8 mouse cellular contexts compared by ENCODE assay signal in the genomic region with DNA sequence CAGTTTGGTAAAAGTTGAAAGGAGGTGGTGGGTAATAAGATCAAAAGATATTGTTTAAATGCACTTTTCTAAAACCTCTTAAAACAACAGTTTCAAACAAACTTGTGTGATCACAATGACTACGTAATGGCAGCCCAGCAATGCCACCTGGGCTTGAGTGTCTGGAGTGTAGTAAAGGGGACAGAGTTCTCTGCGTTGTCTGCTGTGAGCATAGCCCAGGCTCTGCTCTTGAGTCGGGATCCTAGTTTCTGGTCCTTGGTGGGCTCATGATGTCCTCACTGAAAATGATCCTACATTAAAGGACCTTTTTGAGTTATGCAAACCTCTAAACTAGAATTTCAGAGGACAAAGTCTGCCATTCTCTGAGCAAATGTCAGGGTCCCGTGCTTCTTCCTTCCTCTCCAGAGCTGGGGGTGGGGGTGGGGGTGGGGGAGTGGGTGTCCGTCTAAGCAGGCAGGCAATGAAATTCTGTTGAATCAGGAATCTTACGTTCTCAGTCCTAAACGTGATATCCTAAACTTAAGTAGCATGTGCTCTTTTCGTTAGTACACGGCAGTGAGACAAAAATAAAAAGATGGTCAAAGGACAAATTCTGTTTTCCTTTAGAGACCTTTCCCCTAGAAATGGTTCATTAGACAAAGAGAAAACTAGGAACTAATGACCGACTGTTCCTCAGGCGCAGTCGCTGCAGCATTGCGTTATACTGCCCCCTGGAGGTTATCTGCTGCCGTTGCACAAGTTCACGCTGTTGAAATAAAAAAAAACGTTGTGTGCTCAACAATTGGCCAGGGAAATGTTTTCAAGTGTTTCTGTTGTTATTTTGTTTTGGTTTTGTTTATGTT. TPM values are rescaled to one million over a fixed set of nuclear protein-coding genes. Genes with fewer than 3 reads are reported as not detected.
A peak's percentile ranks its signal among the peaks of the same experiment; 100 is the strongest.
DNase-seq lines count a peak whose midpoint lies in the region; ATAC-seq and TF ChIP-seq lines count a peak whose summit lies in the region.

No protein-coding gene starts in this region.

- WGBS in heart, embryonic 15.5 days, result 5% methylated on average over 16 of the region's 16 CpGs
- WGBS in kidney, postnatal 0 days, result 6% methylated on average over 16 of the region's 16 CpGs
- 9% methylated on average over 16 of the region's 16 CpGs for WGBS in neural tube, embryonic 14.5 days

- no peaks in the 10 kb centered on the region for H3K4me1 ChIP-seq in ES-E14 (ENCODE audit: control insufficient read depth in 2 of 2, insufficient read depth in 2 of 2, low read length in 2 of 2, poor library complexity in 1 of 2)
- 0 out of 2 replicates have a peak, but pooled peaks cover 3% of the 10 kb centered on the region for H3K4me1 ChIP-seq in heart, embryonic 15.5 days (replicated peaks)
- no peaks in the 10 kb centered on the region; the same call in 1 of the 2 replicates for H3K4me1 ChIP-seq in kidney, postnatal 0 days (replicated peaks; ENCODE audit: insufficient read depth, low read length)
- H3K4me1 ChIP-seq in neural tube, embryonic 14.5 days (ENCODE audit: control insufficient read depth, insufficient read depth, low read length), result no peaks in the 10 kb centered on the region

- TF ChIP-seq CTCF in kidney, postnatal 0 days (IDR thresholded peaks at IDR 0.05; ENCODE audit: low read depth), result peak; percentile 98

- no peaks in the 10 kb centered on the region for H3K27me3 ChIP-seq in heart, embryonic 15.5 days
- no peaks in the 10 kb centered on the region for H3K27me3 ChIP-seq in kidney, postnatal 0 days (ENCODE audit: insufficient read depth, low read length)
- no peaks in the 10 kb centered on the region for H3K27me3 ChIP-seq in neural tube, embryonic 14.5 days (ENCODE audit: control insufficient read depth, insufficient read depth, low read length)

- peak; percentile 50 for DNase-seq in ES-E14 (ENCODE audit: low read depth, low spot score)
- DNase-seq in adrenal gland, adult 8-10 months, result peak; percentile 13
- DNase-seq in embryo, embryonic 11 days, result peak; percentile 84
- peak; percentile 92 for DNase-seq in kidney, postnatal 0 days (ENCODE audit: low spot score)
- DNase-seq in lung, adult 18-20 months, result peak; percentile 23 to 39

- no peak overlapping the region for H3K4me3 ChIP-seq in ES-E14 (ENCODE audit: insufficient read depth in 1 of 2, low read depth in 1 of 2, low read length in 2 of 2, poor library complexity in 1 of 2, severe bottlenecking in 1 of 2)
- peak overlapping the region; percentile 44 for H3K4me3 ChIP-seq in heart, embryonic 15.5 days
- H3K4me3 ChIP-seq in kidney, postnatal 0 days (replicated peaks; ENCODE audit: low read depth, low read length), result 0 out of 2 replicates have a peak overlapping the region, but pooled peaks have one; percentile 16
- peak overlapping the region; percentile 15; the same call in 1 of the 2 replicates for H3K4me3 ChIP-seq in neural tube, embryonic 14.5 days (ENCODE audit: low read depth, low read length)

- peak overlapping the region; percentile 60 for H3K4me2 ChIP-seq in heart, embryonic 15.5 days
- peak overlapping the region; percentile 50 for H3K4me2 ChIP-seq in kidney, postnatal 0 days (ENCODE audit: low read length)
- H3K4me2 ChIP-seq in neural tube, embryonic 14.5 days (ENCODE audit: low read depth, low read length), result peak overlapping the region; percentile 44

- H3K36me3 ChIP-seq in ES-E14 (ENCODE audit: control insufficient read depth, insufficient read depth, low read length, poor library complexity, severe bottlenecking), result no peaks in the 10 kb centered on the region
- H3K36me3 ChIP-seq in heart, embryonic 15.5 days, result no peaks in the 10 kb centered on the region
- H3K36me3 ChIP-seq in kidney, postnatal 0 days (ENCODE audit: insufficient read depth, low read length), result no peaks in the 10 kb centered on the region
- H3K36me3 ChIP-seq in neural tube, embryonic 14.5 days (ENCODE audit: control insufficient read depth, insufficient read depth, low read length), result no peaks in the 10 kb centered on the region

- ATAC-seq in heart, embryonic 15.5 days (replicated peaks; ENCODE audit: insufficient number of reproducible peaks, insufficient read depth, low FRiP score, low read depth), result no peak
- peak; percentile 78 for ATAC-seq in kidney, postnatal 0 days (replicated peaks; ENCODE audit: low FRiP score, low read depth)
- peak; percentile 89 for ATAC-seq in neural tube, embryonic 14.5 days (ENCODE audit: low read depth)
- ATAC-seq in monocyte, adult 5-6 weeks (replicated peaks; ENCODE audit: insufficient number of reproducible peaks, low FRiP score, low TSS enrichment, poor library complexity, severe bottlenecking), result no peak

- H3K27ac ChIP-seq in ES-E14 (ENCODE audit: insufficient read depth, low read depth, low read length, poor library complexity, severe bottlenecking), result no peak overlapping the region
- no peak overlapping the region for H3K27ac ChIP-seq in heart, embryonic 15.5 days
- H3K27ac ChIP-seq in kidney, postnatal 0 days, result peak overlapping the region; percentile 68; the same call in 1 of the 2 replicates
- no peak overlapping the region for H3K27ac ChIP-seq in neural tube, embryonic 14.5 days (ENCODE audit: low read depth, low read length)

- H3K9me3 ChIP-seq in ES-E14 (ENCODE audit: control insufficient read depth, insufficient read depth, low read depth, low read length), result no peaks in the 10 kb centered on the region
- no peaks in the 10 kb centered on the region for H3K9me3 ChIP-seq in heart, embryonic 15.5 days (replicated peaks)
- no peaks in the 10 kb centered on the region for H3K9me3 ChIP-seq in kidney, postnatal 0 days (replicated peaks; ENCODE audit: low read length)
- no peaks in the 10 kb centered on the region for H3K9me3 ChIP-seq in neural tube, embryonic 14.5 days (ENCODE audit: control insufficient read depth, low read length)

- H3K9ac ChIP-seq in ES-E14 (ENCODE audit: insufficient read depth, low read depth, low read length, poor library complexity, severe bottlenecking), result no peak overlapping the region
- H3K9ac ChIP-seq in heart, embryonic 15.5 days, result peak overlapping the region; percentile 38; the same call in 1 of the 2 replicates
- H3K9ac ChIP-seq in kidney, postnatal 0 days (ENCODE audit: low read depth, low read length), result no peak overlapping the region
- H3K9ac ChIP-seq in neural tube, embryonic 14.5 days (replicated peaks; ENCODE audit: low read depth, low read length), result no peak overlapping the region; the same call in 1 of the 2 replicates

- in situ Hi-C loops in ES-E14 (cut with MboI; ENCODE audit: low sequenced_read_pairs in 2 of 2, unreplicated experiment in 2 of 2), result loop anchor here (10.0 to 25.0 kb wide), 2 partner anchors 271 to 299 kb away; partner anchors contain the start of gene Gucy1b1 (in 1 of the 2)

TF ChIP-seq in ES-E14, 5 proteins besides CTCF, POLR2A, EP300 and RAD21:
- TF ChIP-seq ZC3H11A (IDR thresholded peaks at IDR 0.05; ENCODE audit: borderline replicate concordance, low read depth, low read length) (peak; percentile 54; the same call in 1 of the 2 replicates), MAFK (IDR thresholded peaks at IDR 0.05; ENCODE audit: insufficient read depth, low read depth, low read length) (no peak), ZNF384 (IDR thresholded peaks at IDR 0.05; ENCODE audit: low read depth, low read length) (peak; percentile 90)

RNA-seq across cellular contexts. Expression of gene Map9, which starts 24.5 kb away (rescaled TPM):
- 4.3 and 5.7 TPM in 2 replicates for total RNA-seq in ES-E14 (2012; rRNA removed)
- total RNA-seq in adrenal gland, adult 8-10 months (2022), result 1 to 10 TPM; 7.5 to 7.9 (median 7.7) TPM
- 6.9 and 7.2 TPM in 2 replicates for polyA plus RNA-seq in heart, embryonic 15.5 days (2015; fragmentation: Nextera tagmentation; extraction: Ambion mirVana)
- polyA plus RNA-seq in kidney, postnatal 0 days (2015; fragmentation: Nextera tagmentation; extraction: Ambion mirVana), result 7.2 and 7.4 TPM in 2 replicates
- 50.5 and 73.6 TPM in 2 replicates for polyA plus RNA-seq in neural tube, embryonic 14.5 days (2014; fragmentation: Nextera tagmentation; extraction: Ambion mirVana)
- total RNA-seq in monocyte, adult 5-6 weeks (2017), result 0.39 TPM in 1 of 3 replicates, not detected in the others

Comparison
In these comparisons a context has a peak if more than half of its experiments do, and no peak if none do; other contexts are left out.
1. DNase-seq: peak in every context shown above with its lines; median percentile 92 in kidney, postnatal 0 days; 84 in embryo, embryonic 11 days; 50 in ES-E14; 31 in lung, adult 18-20 months; 13 in adrenal gland, adult 8-10 months.
2. H3K4me3 ChIP-seq: peak in heart, embryonic 15.5 days (single experiment), kidney, postnatal 0 days (single experiment) and neural tube, embryonic 14.5 days (single experiment); none in ES-E14 (0 of 2).
3. ATAC-seq: peak in kidney, postnatal 0 days (single experiment) and neural tube, embryonic 14.5 days (single experiment); none in heart, embryonic 15.5 days (single experiment) and monocyte, adult 5-6 weeks (single experiment).
4. Peak in every context shown above with its lines, with median percentiles within 50 percentile points of each other: H3K4me2 ChIP-seq.